Mouse (Mus musculus) left cerebral cortex, adult 18-20 months (tissue): ENCODE data around the gene Phf10. TPM values are rescaled to one million over a fixed set of nuclear protein-coding genes. Genes with fewer than 3 reads are reported as not detected.
"Not testable (repeated sequence)": the region's sequence is repeated elsewhere in the genome, so short reads cannot be mapped to it uniquely, and the experiment has no call there.

Source experiments
- DNase-seq, 2 experiments: peaks; one replicate each; pipeline ENCODE4 v3.0.0; 2021 to 2022; ENCODE audit warnings: low spot score in 2 of 2, mixed read lengths in 1 of 2
- total RNA-seq, 2 experiments: library from RNA; stranded (reverse); gene quantifications; 2 replicates each; pipeline ENCODE4 v1.2.3; 2021

The Phf10 gene
- total RNA-seq, 2 experiments from 2014 or later = 57.6 to 57.9 TPM

GRCm38 (mm10) chr17:14898972-14899371 is 62.1 kb downstream of the Phf10 start:
- DNase-seq = no peak

GRCm38 (mm10) chr17:14895058-14895457 is 66.0 kb downstream of the Phf10 start:
- not testable (repeated sequence) for DNase-seq

Other genes starting within 250 kb of the Phf10 start
- 1 to 10 TPM; 3.0 to 3.9 TPM for gene Wdr27, start 18.1 kb downstream of the Phf10 start, total RNA-seq
- gene 1600012H06Rik, start 18.1 kb downstream of the Phf10 start, total RNA-seq = 10 to 100 TPM; 12.2 to 14.9 TPM
- gene 9030025P20Rik, start 17.2 kb upstream of the Phf10 start, total RNA-seq = 1 to 10 TPM; 4.9 to 5.4 TPM
- gene Gm3417, start 17.5 kb upstream of the Phf10 start, total RNA-seq = not detected
- 1 to 10 TPM; 3.6 to 5.5 TPM for gene Gm3435, start 48.9 kb upstream of the Phf10 start, total RNA-seq
- gene Ermard, start 79.9 kb upstream of the Phf10 start, total RNA-seq = 10 to 100 TPM; 46.5 to 53.4 TPM
- 1 to 10 TPM; 1.1 to 1.5 TPM for gene Tcte3, start 80.2 kb upstream of the Phf10 start, total RNA-seq
- gene Gm3448, start 80.3 kb upstream of the Phf10 start, total RNA-seq = 1 to 10 TPM; 7.4 to 7.9 TPM